Mouse (Mus musculus) spleen, postnatal 14 days (tissue): Measurements from ENCODE around the gene Morf4l2.
"Not testable (repeated sequence)": the region's sequence is repeated elsewhere in the genome, so short reads cannot be mapped to it uniquely, and the experiment has no call there.

ENCODE experiments used
- DNase-seq, 2 experiments: peaks; one replicate each; pipeline ENCODE4 v3.0.0; 2021 to 2022; ENCODE audit warnings: low spot score in 2 of 2

Gene Morf4l2

DNA sequence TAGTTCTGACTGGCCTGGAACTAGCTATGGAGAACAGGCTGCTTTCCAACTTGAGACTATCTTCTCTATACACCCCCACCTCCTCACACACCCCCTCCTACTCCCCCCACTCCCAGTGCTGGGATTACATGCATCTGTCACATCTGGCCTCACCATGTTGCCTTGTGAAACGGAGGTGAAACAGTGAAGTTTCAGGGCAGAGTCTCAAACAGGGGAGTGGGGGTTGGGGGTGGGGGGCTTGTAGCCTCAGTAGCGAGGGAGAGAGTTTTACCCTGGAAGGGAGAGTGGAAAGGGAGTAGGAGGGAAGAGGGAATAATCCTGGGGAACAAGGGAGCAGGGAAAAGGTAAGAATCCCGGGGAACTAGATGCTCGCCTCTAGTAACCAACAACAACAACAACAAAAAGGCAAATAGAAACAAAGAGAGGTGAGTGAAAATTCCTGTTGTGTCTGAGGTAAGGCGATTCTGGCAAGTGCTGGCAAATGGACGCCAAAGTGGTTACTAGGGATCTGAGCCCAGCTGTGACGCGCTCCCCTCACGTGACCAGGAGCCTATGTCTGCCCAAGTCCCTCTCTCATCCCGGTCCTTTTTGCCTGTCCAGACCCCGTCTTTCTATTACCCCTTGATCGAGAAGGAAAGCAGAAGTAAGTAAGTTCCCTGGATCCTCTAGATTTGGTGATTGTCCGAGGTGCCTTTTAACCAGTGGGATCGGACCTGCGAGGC is 35.9 kb downstream of the Morf4l2 start, which contains the start of gene Tceal1:
TSS of gene Tceal1 (plus strand) at position 537 of the 722 bp plus-strand sequence.
- DNase-seq = no peak

DNA sequence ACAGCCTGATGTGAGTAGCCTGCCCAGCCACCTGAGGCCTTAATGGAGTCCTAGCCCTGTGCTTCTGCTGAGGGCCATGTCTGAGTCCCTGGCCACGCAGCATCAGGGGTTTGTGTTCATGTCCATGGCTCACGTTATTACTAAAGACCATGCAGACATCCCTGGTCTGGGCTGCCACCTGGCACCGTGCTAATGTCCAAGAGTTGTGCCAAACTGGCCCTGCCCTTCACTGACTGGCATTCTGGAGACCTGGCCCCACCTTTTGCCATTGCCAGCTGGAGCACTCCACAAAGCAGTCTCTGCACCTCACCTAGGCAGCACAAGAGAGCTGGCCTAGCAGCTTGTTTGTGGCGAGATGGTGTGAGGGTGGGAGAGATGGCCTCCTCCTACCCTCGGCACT is 50.3 kb downstream of the Morf4l2 start:
- DNase-seq = no peak

DNA sequence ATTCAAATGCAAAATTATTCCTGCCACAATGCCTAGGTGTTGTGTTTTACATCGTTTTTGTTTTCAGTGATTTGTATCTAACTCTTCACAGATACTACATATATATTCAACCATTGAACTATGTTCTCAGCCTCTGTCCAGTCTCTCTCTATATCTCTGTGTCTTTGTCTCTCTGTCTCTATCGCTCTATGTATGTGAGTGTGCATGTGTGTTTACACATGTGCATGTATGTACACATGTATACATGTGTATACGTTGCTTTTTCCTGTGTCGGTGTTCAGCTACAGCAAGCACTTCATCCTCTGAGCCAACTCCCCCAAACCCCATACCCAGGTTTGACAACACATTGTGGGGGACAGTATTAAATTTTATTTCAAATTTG is 51.2 kb downstream of the Morf4l2 start:
- DNase-seq = no peak

DNA sequence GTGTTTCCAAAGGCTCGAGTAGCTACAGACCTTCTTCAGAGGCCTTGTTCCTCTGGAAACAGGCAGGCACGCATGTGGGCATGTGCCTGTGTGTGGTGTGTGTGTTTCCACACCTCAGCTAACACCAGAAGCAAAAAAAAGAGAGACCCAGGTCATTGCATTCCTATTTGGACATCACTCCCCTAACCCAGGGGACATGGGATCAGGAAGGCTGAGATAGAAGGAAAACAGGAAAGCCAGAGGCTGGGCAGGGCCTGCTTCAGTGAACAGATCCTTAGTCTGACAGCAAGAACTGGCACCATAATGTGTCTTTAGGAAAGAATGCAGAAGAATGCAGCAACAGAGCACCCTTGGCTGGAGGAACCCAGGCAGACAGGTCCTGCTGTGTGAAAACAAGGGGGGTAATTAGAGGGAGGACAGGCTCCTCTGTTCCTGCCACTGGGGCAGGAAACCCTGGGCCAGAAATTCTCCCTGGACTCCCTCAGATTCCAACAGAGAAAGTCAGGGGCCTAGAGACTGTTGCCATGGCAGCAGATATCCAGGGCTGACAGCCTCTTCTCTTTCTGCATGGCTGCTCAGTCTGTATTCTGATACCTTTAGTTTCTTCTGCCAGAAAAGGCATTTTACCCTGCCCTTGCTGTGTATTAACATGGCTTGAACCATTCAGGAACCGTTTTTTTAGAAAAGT is 51.7 kb downstream of the Morf4l2 start:
- DNase-seq = not testable (repeated sequence)
